Mouse (Mus musculus): ENCODE measurements around the gene Chrdl2.

GRCm38 (mm10) chr7:100008765-100009164 lies 2.8 kb downstream of the Chrdl2 start:
- TF ChIP-seq CTCF (IDR thresholded peaks at IDR 0.05; ENCODE audit: borderline replicate concordance, insufficient read depth, low read length) (no peak), POLR2A (IDR thresholded peaks at IDR 0.05; ENCODE audit: low read depth, low read length) (no peak)

All from embryonic fibroblast, embryonic 13.5 days (primary cell).